Mouse (Mus musculus) spleen, postnatal 14 days (tissue): ENCODE data around the gene Tmem106c.

Experiments
- DNase-seq, 2 experiments: peaks; one replicate each; pipeline ENCODE4 v3.0.0; 2021 to 2022; ENCODE audit warnings: low spot score in 2 of 2

Gene Tmem106c

GRCm38 (mm10) chr15:97999546-97999945 lies 35.5 kb downstream of the Tmem106c start:
- no peak for DNase-seq

GRCm38 (mm10) chr15:97999991-98000390 lies 36.0 kb downstream of the Tmem106c start:
- no peak for DNase-seq

GRCm38 (mm10) chr15:98001321-98002112 lies 37.5 kb downstream of the Tmem106c start:
- no peak for DNase-seq

- no peak for DNase-seq
Observed at GRCm38 (mm10) chr15:98002113-98002990, 38.4 kb downstream of the Tmem106c start.

GRCm38 (mm10) chr15:98002991-98003821 lies 39.2 kb downstream of the Tmem106c start:
- no peak for DNase-seq

GRCm38 (mm10) chr15:98003822-98004739 lies 40.1 kb downstream of the Tmem106c start, which contains the start of gene Col2a1:
Col2a1 (minus strand) TSS chr15:98004695.
- no peak for DNase-seq

- DNase-seq: no peak
Observed at GRCm38 (mm10) chr15:98004740-98005159, 40.8 kb downstream of the Tmem106c start.

GRCm38 (mm10) chr15:98005181-98005580 lies 41.2 kb downstream of the Tmem106c start:
- no peak for DNase-seq

GRCm38 (mm10) chr15:98012810-98013209 lies 48.8 kb downstream of the Tmem106c start:
- no peak for DNase-seq

GRCm38 (mm10) chr15:98017925-98018324 lies 53.9 kb downstream of the Tmem106c start:
- no peak for DNase-seq

GRCm38 (mm10) chr15:98019047-98019446 lies 55.0 kb downstream of the Tmem106c start:
- no peak for DNase-seq
